20 mouse cellular contexts compared by ENCODE assay signal in genomic region chr4:153133147-153133546, GRCm38 (mm10).
DNase-seq lines count a peak whose midpoint lies in the region; ATAC-seq and TF ChIP-seq lines count a peak whose summit lies in the region.
"Had no signal": no experiment of that assay in that cellular context is flagged by ENCODE, and none has a peak within 500 bp of the region (broad histone marks: within the 10 kb centered on the region; RNA-seq: fewer than 3 reads in every experiment).

No protein-coding gene starts in this region.

- TF ChIP-seq RAD21 in CH12.LX (IDR thresholded peaks at IDR 0.05; ENCODE audit: low read depth, low read length), result no peak

- TF ChIP-seq EP300 in CH12.LX (IDR thresholded peaks at IDR 0.05; ENCODE audit: low read length), result no peak

- no peak for TF ChIP-seq CTCF in CH12.LX (conservative IDR thresholded peaks at IDR 0.05 in 1 of 2, IDR thresholded peaks at IDR 0.05 in 1 of 2; ENCODE audit: low read depth in 2 of 2, low read length in 2 of 2)

- peak; percentile 57 for ATAC-seq in kidney, embryonic 16.5 days (ENCODE audit: low FRiP score, low TSS enrichment)
- ATAC-seq: forebrain, embryonic 15.5 days; midbrain, embryonic 13.5 days; Patski had no signal

- dilution Hi-C loops in CH12.LX (cut with MboI; ENCODE audit: extremely low pct_ligation_motif_present, extremely low pct_unique_long_range_greater_than_20kb, low sequenced_read_pairs), result no loop called here

- no peaks in the 10 kb centered on the region for H3K36me3 ChIP-seq in kidney, embryonic 16.5 days (ENCODE audit: insufficient read depth, low read length)
- no peaks in the 10 kb centered on the region for H3K36me3 ChIP-seq in CH12.LX (replicated peaks in 1 of 2; ENCODE audit: control insufficient read depth in 1 of 2, insufficient read depth in 1 of 2, low read length in 1 of 2)
- H3K36me3 ChIP-seq: forebrain, embryonic 15.5 days; heart, embryonic 15.5 days; limb, embryonic 12.5 days; liver, embryonic 15.5 days; midbrain, embryonic 13.5 days had no signal

- H3K9me3 ChIP-seq in kidney, embryonic 16.5 days (ENCODE audit: low read length), result peaks cover 14% of the 10 kb centered on the region; the same call in 1 of the 2 replicates
- H3K9me3 ChIP-seq in CH12.LX (replicated peaks; ENCODE audit: low read length), result peaks cover 82% of the 10 kb centered on the region
- H3K9me3 ChIP-seq: forebrain, embryonic 15.5 days; heart, embryonic 15.5 days; midbrain, embryonic 13.5 days had no signal

- 51% methylated on average over 13 of the region's 13 CpGs for WGBS in kidney, embryonic 16.5 days

- TF ChIP-seq POLR2A in CH12.LX (IDR thresholded peaks at IDR 0.05; ENCODE audit: low read depth, low read length), result no peak

- no peak overlapping the region for H3K27ac ChIP-seq in kidney, embryonic 16.5 days (ENCODE audit: low read length)
- H3K27ac ChIP-seq in CH12.LX (ENCODE audit: insufficient read depth, low read depth), result no peak overlapping the region
- H3K27ac ChIP-seq: forebrain, embryonic 15.5 days; heart, embryonic 15.5 days; limb, embryonic 12.5 days; liver, embryonic 15.5 days; midbrain, embryonic 13.5 days had no signal

- 0 out of 2 replicates have a peak, but pooled peaks cover 6% of the 10 kb centered on the region for H3K4me1 ChIP-seq in kidney, embryonic 16.5 days (ENCODE audit: insufficient read depth, low read length)
- H3K4me1 ChIP-seq in CH12.LX (ENCODE audit: control insufficient read depth in 1 of 2, insufficient read depth in 2 of 2), result no peaks in the 10 kb centered on the region
- H3K4me1 ChIP-seq: forebrain, embryonic 15.5 days; heart, embryonic 15.5 days; liver, embryonic 15.5 days; midbrain, embryonic 13.5 days had no signal

- H3K27me3 ChIP-seq in kidney, embryonic 16.5 days (ENCODE audit: insufficient read depth, low read length), result no peaks in the 10 kb centered on the region
- no peaks in the 10 kb centered on the region for H3K27me3 ChIP-seq in CH12.LX (replicated peaks)
- H3K27me3 ChIP-seq: forebrain, embryonic 15.5 days; heart, embryonic 15.5 days; limb, embryonic 12.5 days; liver, embryonic 15.5 days; midbrain, embryonic 13.5 days; Patski had no signal

- no peaks in the 10 kb centered on the region for H3K79me2 ChIP-seq in CH12.LX (replicated peaks; ENCODE audit: control insufficient read depth, extremely low read depth, insufficient read depth, poor library complexity, severe bottlenecking)

- in situ Hi-C loops in CH12.LX (cut with MboI; ENCODE audit: low pct_ligation_motif_present, low pct_unique_long_range_greater_than_20kb, low sequenced_read_pairs), result no loop called here

- H3K9ac ChIP-seq in kidney, embryonic 16.5 days (replicated peaks; ENCODE audit: low read length), result no peak overlapping the region
- no peak overlapping the region for H3K9ac ChIP-seq in CH12.LX (ENCODE audit: insufficient read depth, low read depth)
- H3K9ac ChIP-seq: forebrain, embryonic 15.5 days; heart, embryonic 15.5 days; limb, embryonic 12.5 days; liver, embryonic 15.5 days; midbrain, embryonic 13.5 days had no signal

- no peak overlapping the region for H3K4me3 ChIP-seq in kidney, embryonic 16.5 days (ENCODE audit: low read length)
- H3K4me3 ChIP-seq in CH12.LX (replicated peaks in 1 of 3; ENCODE audit: low read depth in 2 of 3, low read length in 2 of 3, poor library complexity in 1 of 3), result no peak overlapping the region
- H3K4me3 ChIP-seq: forebrain, embryonic 15.5 days; heart, embryonic 15.5 days; limb, embryonic 12.5 days; liver, embryonic 15.5 days; midbrain, embryonic 13.5 days had no signal

- DNase-seq in adrenal gland, postnatal 14 days, result peak; percentile 4
- no peak for DNase-seq in adrenal gland, postnatal 10 days
- DNase-seq in kidney, postnatal 25 days, result no peak
- no peak for DNase-seq in CH12.LX (ENCODE audit: extremely low read depth)
- DNase-seq in mesoderm, embryonic 11.5 days (ENCODE audit: low read depth, low spot score), result peak; percentile 39
- DNase-seq in thymus, postnatal 4 days, result no peak
- DNase-seq in left cerebral cortex, adult 18-20 months (ENCODE audit: low spot score in 2 of 2), result no peak
- DNase-seq: cerebellum, adult 11 months; cerebellum, postnatal 36 days; heart, adult 18-20 months; layer of hippocampus, postnatal 36 days; lung, postnatal 4 days; right cerebral cortex, adult 18-20 months had no signal

- H3K4me2 ChIP-seq in kidney, embryonic 16.5 days (replicated peaks; ENCODE audit: low read depth, low read length), result no peak overlapping the region
- H3K4me2 ChIP-seq in CH12.LX (ENCODE audit: insufficient read depth, low read depth, poor library complexity, severe bottlenecking), result no peak overlapping the region
- H3K4me2 ChIP-seq: forebrain, embryonic 15.5 days; heart, embryonic 15.5 days; limb, embryonic 12.5 days; liver, embryonic 15.5 days; midbrain, embryonic 13.5 days had no signal

TF ChIP-seq in CH12.LX, 34 proteins besides CTCF, POLR2A, EP300 and RAD21:
- TF ChIP-seq UBTF (IDR thresholded peaks at IDR 0.05; ENCODE audit: low read depth, low read length) (no peak), MAFK (IDR thresholded peaks at IDR 0.05; ENCODE audit: insufficient replicate concordance, low read length) (peak; percentile 59; the same call in 1 of the 2 replicates), HCFC1 (IDR thresholded peaks at IDR 0.05; ENCODE audit: low read depth, low read length) (no peak)

Comparison
In these comparisons a context has a peak if more than half of its experiments do, and no peak if none do; other contexts are left out.
1. DNase-seq: peak in adrenal gland, postnatal 14 days (single experiment) and mesoderm, embryonic 11.5 days (single experiment); none in adrenal gland, postnatal 10 days (single experiment), kidney, postnatal 25 days (0 of 2), CH12.LX (single experiment), thymus, postnatal 4 days (single experiment) and left cerebral cortex, adult 18-20 months (0 of 2).